Mouse (Mus musculus) kidney, adult 2 months (tissue): ENCODE measurements around the gene Grin2b.

Source experiments
- CTCF ChIP-seq: fragments of 200-500 bp; conservative IDR thresholded peaks from 2 replicates; pipeline ENCODE4 v1.5.1; 2011; ENCODE audit warnings: low read depth, mild to moderate bottlenecking, control low read depth, low read length, moderate library complexity, mixed read lengths; ENCODE audit not compliant: insufficient read depth, insufficient read length
- POLR2A ChIP-seq: fragments of 200-500 bp; IDR thresholded peaks from one replicate; pipeline ENCODE4 v1.6.1; 2011; ENCODE audit warnings: low read depth, low read length, control low read depth

- TF ChIP-seq POLR2A = no peak
- no peak for TF ChIP-seq CTCF
Observed at GRCm38 (mm10) chr6:136011533-136011932, 161.8 kb downstream of the Grin2b start.
